Mouse (Mus musculus): Measurements from ENCODE around the gene Syt6. TPM values are rescaled to one million over a fixed set of nuclear protein-coding genes. Genes with fewer than 3 reads are reported as not detected.
"Not testable (repeated sequence)": the region's sequence is repeated elsewhere in the genome, so short reads cannot be mapped to it uniquely, and the experiment has no call there.

Syt6 gene
- polyA plus RNA-seq, 1 experiment from 2014 or later = 22.1 TPM

DNA sequence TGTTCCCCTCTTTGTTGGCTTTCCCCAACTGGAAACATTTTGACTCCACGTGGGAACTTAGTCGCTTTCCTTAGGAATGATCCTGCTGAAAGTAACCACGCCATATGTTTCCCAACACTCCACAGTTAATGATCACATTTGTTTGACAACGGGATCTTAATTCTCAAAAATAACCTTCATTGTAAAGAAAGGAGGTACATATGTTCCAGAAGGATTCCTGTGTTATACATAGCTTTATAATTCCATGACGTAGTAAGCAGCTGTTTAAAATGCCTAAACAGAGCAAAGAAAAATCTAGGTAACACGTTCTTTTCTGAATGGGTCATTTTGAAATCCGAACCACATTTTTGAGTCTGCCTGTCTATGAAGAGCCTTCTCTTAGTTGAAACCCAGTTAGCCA lies 58.1 kb downstream of the Syt6 start:
- Histone ChIP-seq H3K4me2 (replicated peaks) (no peak overlapping the region), H3K9me3 (no peaks in the 10 kb centered on the region), H3K9ac (replicated peaks) (no peak overlapping the region), H3K27ac (replicated peaks) (no peak overlapping the region), H3K4me3 (no peak overlapping the region), H3K36me3 (no peaks in the 10 kb centered on the region), H3K27me3 (no peaks in the 10 kb centered on the region), H3K4me1 (no peaks in the 10 kb centered on the region)
- WGBS = 80% methylated on average over 7 of the region's 7 CpGs
- no peak for ATAC-seq (replicated peaks)

DNA sequence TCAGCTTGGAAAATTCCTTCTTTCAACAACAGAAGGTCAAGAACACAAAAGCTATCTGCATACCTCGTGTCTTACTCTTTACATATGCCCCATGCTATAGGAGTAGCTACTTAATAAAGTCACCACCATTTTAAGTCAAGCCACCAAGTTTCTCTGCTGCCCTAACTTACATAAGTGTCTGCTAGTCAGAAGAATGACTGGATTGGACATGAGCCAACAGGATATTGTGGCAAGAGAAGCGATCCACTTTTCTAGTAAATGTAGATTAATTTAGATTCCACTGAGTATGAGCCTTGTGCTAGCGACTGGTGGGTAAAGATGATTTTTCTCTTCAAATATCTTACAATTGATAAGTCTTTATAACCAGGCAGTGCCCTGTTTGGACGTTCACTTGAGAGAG lies 58.8 kb downstream of the Syt6 start:
- Histone ChIP-seq H3K4me1 (no peaks in the 10 kb centered on the region), H3K9ac (replicated peaks) (no peak overlapping the region), H3K4me2 (replicated peaks) (no peak overlapping the region), H3K27ac (replicated peaks) (no peak overlapping the region), H3K9me3 (no peaks in the 10 kb centered on the region), H3K4me3 (no peak overlapping the region), H3K27me3 (no peaks in the 10 kb centered on the region), H3K36me3 (no peaks in the 10 kb centered on the region)
- ATAC-seq (replicated peaks) = no peak
- 85% methylated on average over 4 of the region's 4 CpGs for whole genome bisulfite sequencing

DNA sequence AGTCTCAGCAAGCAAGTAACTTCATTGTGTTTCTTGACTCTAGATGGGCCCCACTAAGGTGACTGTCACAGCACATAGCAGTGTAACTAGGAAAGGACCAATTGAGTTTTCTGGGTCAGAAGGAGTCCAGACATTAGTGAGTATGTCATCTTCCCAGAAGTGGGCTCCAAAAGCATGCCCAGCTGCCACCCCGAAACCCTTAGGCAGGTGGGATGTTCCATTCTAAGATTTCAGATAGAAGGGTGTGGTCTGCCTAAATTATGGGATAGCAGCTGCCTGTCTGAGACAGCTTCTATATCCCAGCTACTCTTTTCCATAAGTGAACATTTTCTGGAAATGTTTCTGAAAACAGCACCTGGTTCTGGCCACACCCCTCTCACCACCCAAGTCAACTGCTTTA lies 59.2 kb downstream of the Syt6 start:
- no peak for ATAC-seq (replicated peaks)
- Histone ChIP-seq H3K4me2 (replicated peaks) (no peak overlapping the region), H3K4me1 (no peaks in the 10 kb centered on the region), H3K27ac (replicated peaks) (no peak overlapping the region), H3K9ac (replicated peaks) (no peak overlapping the region), H3K36me3 (no peaks in the 10 kb centered on the region), H3K9me3 (no peaks in the 10 kb centered on the region), H3K4me3 (no peak overlapping the region), H3K27me3 (no peaks in the 10 kb centered on the region)
- 85% methylated on average over 1 of the region's 1 CpGs for WGBS

DNA sequence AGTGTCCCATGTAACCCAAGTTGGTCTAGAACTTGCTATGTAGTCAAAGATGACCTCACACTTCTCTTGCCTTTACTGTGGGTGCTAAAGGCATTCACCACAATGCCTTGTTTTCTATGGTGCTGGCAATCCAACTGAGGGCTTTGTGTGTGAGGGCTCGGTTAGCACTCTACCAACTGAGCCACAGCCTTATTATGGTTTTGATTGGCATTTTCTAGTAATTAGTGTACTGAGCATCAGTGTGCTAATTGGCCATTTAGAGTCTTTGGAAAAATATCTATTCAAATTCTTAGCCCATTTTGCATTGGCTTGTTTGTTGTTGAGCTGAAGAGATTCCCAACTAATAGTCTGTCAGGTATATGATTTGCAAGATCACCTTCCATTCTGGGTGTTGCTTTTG lies 62.6 kb downstream of the Syt6 start:
- H3K27ac ChIP-seq (replicated peaks) = no peak overlapping the region
- H3K36me3 ChIP-seq = no peaks in the 10 kb centered on the region
- WGBS = 26% methylated on average over 1 of the region's 1 CpGs
- no peak overlapping the region for H3K4me2 ChIP-seq (replicated peaks)
- ATAC-seq (replicated peaks) = 0 out of 2 replicates have a peak, but pooled peaks have one; percentile 38
- H3K4me3 ChIP-seq = no peak overlapping the region
- no peak overlapping the region for H3K9ac ChIP-seq (replicated peaks)
- no peaks in the 10 kb centered on the region for H3K4me1 ChIP-seq
- H3K9me3 ChIP-seq = no peaks in the 10 kb centered on the region
- H3K27me3 ChIP-seq = no peaks in the 10 kb centered on the region

DNA sequence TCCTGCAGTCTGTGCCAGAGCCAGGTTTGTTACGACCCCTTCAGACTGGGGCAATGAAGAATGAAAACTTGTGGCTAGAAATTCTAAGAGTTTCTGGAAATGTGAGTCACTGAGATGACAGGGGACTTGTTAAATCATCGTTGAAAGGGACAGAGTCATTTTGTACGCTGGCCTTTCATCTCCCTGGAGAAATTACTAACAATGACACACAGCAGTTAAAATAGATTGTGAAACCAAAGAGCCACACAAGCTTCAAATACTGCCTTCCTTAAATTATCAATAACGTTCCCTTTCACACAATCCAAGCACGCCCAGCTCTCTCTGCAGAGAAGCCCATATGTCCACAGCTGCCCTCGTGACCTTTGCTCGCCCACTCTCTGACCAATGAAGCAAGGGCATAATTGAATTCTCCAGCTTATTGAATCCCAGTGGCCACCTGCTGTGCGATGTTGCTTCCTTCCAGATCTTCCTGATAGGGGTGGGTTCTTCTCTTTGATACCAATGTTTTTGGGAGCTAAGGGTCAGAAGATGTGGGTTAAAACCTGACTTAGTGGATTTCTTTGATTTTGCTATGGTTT lies 65.3 kb downstream of the Syt6 start:
- Histone ChIP-seq H3K4me2 (replicated peaks) (no peak overlapping the region), H3K4me1 (no peaks in the 10 kb centered on the region), H3K4me3 (no peak overlapping the region), H3K9me3 (no peaks in the 10 kb centered on the region), H3K36me3 (no peaks in the 10 kb centered on the region), H3K9ac (replicated peaks) (no peak overlapping the region), H3K27ac (replicated peaks) (no peak overlapping the region), H3K27me3 (no peaks in the 10 kb centered on the region)
- WGBS = 41% methylated on average over 8 of the region's 8 CpGs
- no peak for ATAC-seq (replicated peaks)

DNA sequence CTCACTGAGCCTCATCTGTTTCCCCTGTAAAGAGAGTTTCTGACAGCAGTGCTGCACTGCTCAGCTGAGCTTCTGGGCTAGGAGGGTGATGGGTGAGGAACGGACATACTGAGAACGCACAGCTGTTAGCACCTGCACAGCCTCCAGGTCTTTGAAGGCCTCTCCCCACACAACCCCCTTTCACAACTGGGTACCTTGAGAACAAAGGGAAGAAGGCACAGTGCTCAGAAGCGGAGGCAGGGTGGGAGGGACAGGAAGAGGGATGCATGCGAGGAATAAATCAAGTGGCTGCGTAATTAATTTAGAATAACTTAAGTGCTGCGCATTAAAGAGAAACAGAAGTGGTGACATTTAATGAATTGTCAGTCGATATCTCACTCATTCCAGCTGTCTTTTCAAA lies 66.3 kb downstream of the Syt6 start:
- no peak overlapping the region for H3K4me3 ChIP-seq
- H3K27ac ChIP-seq (replicated peaks) = peak overlapping the region; percentile 67
- H3K4me1 ChIP-seq = no peaks in the 10 kb centered on the region
- no peaks in the 10 kb centered on the region for H3K27me3 ChIP-seq
- H3K9me3 ChIP-seq = no peaks in the 10 kb centered on the region
- no peak overlapping the region for H3K9ac ChIP-seq (replicated peaks)
- H3K36me3 ChIP-seq = no peaks in the 10 kb centered on the region
- WGBS = 38% methylated on average over 7 of the region's 7 CpGs
- no peak overlapping the region for H3K4me2 ChIP-seq (replicated peaks)
- peak; percentile 64; the same call in 1 of the 2 replicates for ATAC-seq (replicated peaks)

DNA sequence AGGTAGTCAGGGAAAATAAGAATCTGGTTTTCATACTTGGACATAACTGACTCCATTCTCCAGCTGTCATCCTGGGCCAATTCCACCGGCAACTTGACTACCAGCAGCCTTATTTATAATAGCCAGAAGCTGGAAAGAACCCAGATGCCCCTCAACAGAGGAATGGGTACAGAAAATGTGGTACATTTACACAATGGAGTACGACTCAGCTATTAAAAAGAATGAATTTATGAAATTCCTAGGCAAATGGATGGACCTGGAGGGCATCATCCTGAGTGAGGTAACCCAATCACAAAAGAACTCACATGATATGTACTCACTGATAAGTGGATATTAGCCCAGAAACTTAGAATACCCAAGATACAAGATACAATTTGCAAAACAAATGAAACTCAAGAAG lies 70.9 kb downstream of the Syt6 start, which contains the start of gene Atg4a-ps:
Gene Atg4a-ps, minus strand, starts transcription at position 101 of the 400 bp plus-strand sequence.
- H3K4me2 ChIP-seq (replicated peaks); H3K9ac ChIP-seq (replicated peaks); H3K4me1 ChIP-seq; H3K27ac ChIP-seq (replicated peaks); H3K4me3 ChIP-seq; H3K36me3 ChIP-seq; H3K27me3 ChIP-seq; H3K9me3 ChIP-seq; ATAC-seq (replicated peaks): not testable (repeated sequence)
- 73% methylated on average over 2 of the region's 2 CpGs for WGBS

DNA sequence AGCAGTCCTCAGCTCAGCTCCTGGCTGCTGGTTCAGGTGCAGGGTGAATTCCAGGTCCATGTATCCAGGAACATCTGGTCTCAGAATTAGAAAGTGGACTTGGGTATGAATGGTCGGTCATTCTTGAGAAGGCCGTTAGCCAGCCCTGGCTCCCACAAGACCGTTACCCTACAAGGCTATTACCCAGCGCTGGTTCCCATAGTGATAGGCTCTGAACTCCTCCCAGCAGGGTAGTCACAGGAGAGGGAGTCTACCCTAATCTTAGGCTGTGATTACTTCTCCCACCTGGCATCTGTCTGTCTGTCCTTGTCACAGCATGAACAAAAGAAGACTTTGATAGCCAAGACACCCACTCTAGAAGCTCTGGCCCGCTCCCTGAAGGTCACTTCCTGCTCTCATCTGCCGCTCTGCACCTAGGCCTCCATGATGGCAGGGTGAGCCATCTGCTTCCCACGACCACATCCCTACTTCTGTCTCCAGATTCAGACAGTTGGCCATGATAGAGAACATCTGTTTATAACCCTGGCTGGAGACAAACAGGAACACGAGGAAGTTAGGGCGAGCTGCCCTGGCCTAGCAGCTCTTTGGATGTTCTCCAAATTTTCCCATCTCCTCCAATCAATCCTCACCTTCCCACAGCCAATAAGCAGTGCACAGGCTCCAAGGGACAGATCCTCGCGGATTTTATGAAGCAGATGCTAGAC lies 72.3 kb downstream of the Syt6 start:
- 84% methylated on average over 11 of the region's 11 CpGs for WGBS
- no peaks in the 10 kb centered on the region for H3K9me3 ChIP-seq
- no peak overlapping the region for H3K4me2 ChIP-seq (replicated peaks)
- H3K4me3 ChIP-seq = no peak overlapping the region
- no peak overlapping the region for H3K9ac ChIP-seq (replicated peaks)
- ATAC-seq (replicated peaks) = no peak
- no peak overlapping the region for H3K27ac ChIP-seq (replicated peaks)
- no peaks in the 10 kb centered on the region for H3K36me3 ChIP-seq
- H3K27me3 ChIP-seq = no peaks in the 10 kb centered on the region
- H3K4me1 ChIP-seq = no peaks in the 10 kb centered on the region

DNA sequence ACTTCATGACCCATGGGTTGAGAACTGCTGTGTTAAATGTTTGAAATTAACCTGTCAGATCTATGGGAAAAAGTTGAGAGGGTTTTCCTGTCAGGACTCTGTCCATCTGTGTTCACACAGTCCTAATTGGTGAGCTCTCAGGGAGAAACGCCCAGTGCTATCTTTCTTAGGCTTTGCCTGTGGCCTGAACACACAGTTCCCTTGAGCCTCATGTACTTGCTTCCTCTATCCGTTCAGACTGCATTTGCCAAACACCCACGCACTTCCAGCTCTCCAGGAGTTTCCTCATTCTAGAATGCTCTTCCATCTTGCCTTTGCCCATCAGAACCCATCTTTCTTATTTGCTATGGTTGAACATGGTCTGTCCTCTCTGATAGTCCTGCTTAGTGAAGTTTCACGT lies 73.5 kb downstream of the Syt6 start:
- 86% methylated on average over 4 of the region's 4 CpGs for WGBS
- Histone ChIP-seq H3K4me2 (replicated peaks) (no peak overlapping the region), H3K27ac (replicated peaks) (no peak overlapping the region), H3K4me3 (no peak overlapping the region), H3K4me1 (no peaks in the 10 kb centered on the region), H3K9ac (replicated peaks) (no peak overlapping the region), H3K9me3 (no peaks in the 10 kb centered on the region), H3K36me3 (no peaks in the 10 kb centered on the region), H3K27me3 (no peaks in the 10 kb centered on the region)
- no peak for ATAC-seq (replicated peaks)

DNA sequence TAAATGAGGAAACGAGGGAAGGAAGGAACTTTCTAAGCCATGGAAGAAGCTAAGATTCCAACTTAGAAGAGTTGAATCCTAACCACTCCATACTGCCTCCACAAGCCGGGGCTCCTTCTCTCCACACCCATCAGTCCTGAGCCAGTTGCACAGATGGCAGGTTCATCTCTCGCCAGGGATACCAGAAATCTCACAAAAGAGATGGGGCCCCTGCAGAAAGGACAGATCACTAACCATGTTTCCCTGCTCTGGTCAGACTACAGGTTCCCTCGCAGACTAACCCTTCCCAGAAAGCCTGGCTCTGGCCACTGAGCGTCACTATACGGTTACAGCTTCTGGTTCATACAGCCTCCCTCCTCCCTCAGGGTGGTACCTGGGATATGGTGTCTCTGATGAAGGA lies 74.7 kb downstream of the Syt6 start:
- no peak overlapping the region for H3K4me3 ChIP-seq
- no peak for ATAC-seq (replicated peaks)
- H3K36me3 ChIP-seq = no peaks in the 10 kb centered on the region
- 65% methylated on average over 6 of the region's 6 CpGs for WGBS
- no peaks in the 10 kb centered on the region for H3K27me3 ChIP-seq
- no peak overlapping the region for H3K27ac ChIP-seq (replicated peaks)
- H3K4me2 ChIP-seq (replicated peaks) = no peak overlapping the region
- no peaks in the 10 kb centered on the region for H3K4me1 ChIP-seq
- H3K9ac ChIP-seq (replicated peaks) = no peak overlapping the region
- H3K9me3 ChIP-seq = no peaks in the 10 kb centered on the region

DNA sequence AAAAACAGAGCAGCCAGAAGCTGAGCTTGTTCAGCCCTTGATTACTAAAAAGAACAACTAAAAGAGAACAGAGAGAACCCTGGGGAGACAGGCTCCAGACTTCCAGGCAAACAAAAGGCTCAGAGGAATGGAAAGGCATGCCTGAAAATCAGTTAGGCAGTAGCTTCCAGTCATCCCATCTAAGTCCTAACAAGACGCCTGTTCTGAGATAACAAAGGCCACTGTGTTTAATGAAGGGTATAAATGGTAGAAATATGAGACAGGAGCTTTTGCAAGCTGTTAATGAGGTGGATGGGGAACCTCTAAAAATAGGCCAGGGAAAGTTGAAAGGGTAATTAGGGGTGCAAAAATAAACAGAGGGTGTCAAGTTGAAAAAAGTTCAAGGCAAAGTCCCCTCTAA lies 75.4 kb downstream of the Syt6 start:
- H3K36me3 ChIP-seq = no peaks in the 10 kb centered on the region
- no peak overlapping the region for H3K4me2 ChIP-seq (replicated peaks)
- H3K4me3 ChIP-seq = no peak overlapping the region
- WGBS = 14% methylated on average over 1 of the region's 1 CpGs
- ATAC-seq (replicated peaks) = no peak
- H3K4me1 ChIP-seq = no peaks in the 10 kb centered on the region
- no peaks in the 10 kb centered on the region for H3K27me3 ChIP-seq
- H3K27ac ChIP-seq (replicated peaks) = no peak overlapping the region
- H3K9me3 ChIP-seq = no peaks in the 10 kb centered on the region
- no peak overlapping the region for H3K9ac ChIP-seq (replicated peaks)

DNA sequence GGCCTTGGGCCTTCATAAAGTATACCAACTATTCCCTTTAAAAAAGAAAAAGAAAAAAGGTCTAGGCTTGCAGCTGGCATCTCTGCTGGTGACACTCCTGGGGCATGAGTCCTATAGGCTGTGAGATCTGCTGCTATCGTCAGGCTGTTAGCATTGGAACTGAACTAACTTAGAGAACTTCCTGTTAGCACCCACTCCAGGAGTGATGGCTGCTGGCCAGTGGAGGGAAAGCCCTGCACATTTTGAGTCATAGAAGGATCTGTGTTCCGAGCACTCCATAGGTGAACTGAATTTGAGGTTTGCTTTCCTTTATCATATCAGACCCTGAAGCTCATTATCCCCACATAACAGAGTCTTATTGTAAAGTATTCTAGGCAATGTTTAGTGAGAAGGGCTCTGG lies 85.0 kb downstream of the Syt6 start:
- WGBS = 65% methylated on average over 2 of the region's 2 CpGs
- Histone ChIP-seq H3K27me3 (no peaks in the 10 kb centered on the region), H3K36me3 (no peaks in the 10 kb centered on the region), H3K9me3 (no peaks in the 10 kb centered on the region), H3K27ac (replicated peaks) (no peak overlapping the region), H3K9ac (replicated peaks) (no peak overlapping the region), H3K4me2 (replicated peaks) (no peak overlapping the region), H3K4me1 (peaks cover 3% of the 10 kb centered on the region; the same call in 1 of the 2 replicates), H3K4me3 (no peak overlapping the region)
- no peak for ATAC-seq (replicated peaks)

DNA sequence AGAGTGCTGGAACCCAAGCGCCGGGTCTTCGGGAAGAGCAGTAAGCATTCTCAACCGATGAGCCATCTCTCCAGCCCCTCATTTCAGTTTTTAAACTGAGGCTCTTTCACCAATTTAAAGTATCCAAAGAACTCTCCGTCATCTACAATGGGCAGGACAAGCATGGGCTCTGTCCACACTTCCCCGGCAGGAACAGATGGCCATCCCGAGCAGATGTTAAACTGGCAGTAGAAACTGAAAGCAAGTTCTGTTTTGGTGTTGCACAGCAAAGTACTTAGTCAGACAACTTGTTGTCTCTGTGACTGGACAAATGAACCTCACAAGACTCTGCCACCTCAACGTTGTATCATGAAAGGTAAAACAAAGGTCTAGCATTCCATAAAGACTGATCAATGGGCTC lies 86.7 kb downstream of the Syt6 start:
- Histone ChIP-seq H3K27ac (replicated peaks) (no peak overlapping the region), H3K27me3 (no peaks in the 10 kb centered on the region), H3K9ac (replicated peaks) (no peak overlapping the region), H3K36me3 (no peaks in the 10 kb centered on the region), H3K4me3 (no peak overlapping the region), H3K4me2 (replicated peaks) (no peak overlapping the region), H3K9me3 (no peaks in the 10 kb centered on the region), H3K4me1 (peaks cover 3% of the 10 kb centered on the region; the same call in 1 of the 2 replicates)
- WGBS = 86% methylated on average over 8 of the region's 8 CpGs
- ATAC-seq (replicated peaks) = no peak
